Mouse (Mus musculus): ENCODE data around the gene Clec1b.
A peak's percentile ranks its signal among the peaks of the same experiment; 100 is the strongest.

Gene Clec1b

GRCm38 (mm10) chr6:129414177-129414576, 17.1 kb downstream of the Clec1b start:
- no peak for DNase-seq (ENCODE audit: low spot score)

GRCm38 (mm10) chr6:129422311-129422710, 25.2 kb downstream of the Clec1b start:
- DNase-seq (ENCODE audit: low spot score): no peak

DNA sequence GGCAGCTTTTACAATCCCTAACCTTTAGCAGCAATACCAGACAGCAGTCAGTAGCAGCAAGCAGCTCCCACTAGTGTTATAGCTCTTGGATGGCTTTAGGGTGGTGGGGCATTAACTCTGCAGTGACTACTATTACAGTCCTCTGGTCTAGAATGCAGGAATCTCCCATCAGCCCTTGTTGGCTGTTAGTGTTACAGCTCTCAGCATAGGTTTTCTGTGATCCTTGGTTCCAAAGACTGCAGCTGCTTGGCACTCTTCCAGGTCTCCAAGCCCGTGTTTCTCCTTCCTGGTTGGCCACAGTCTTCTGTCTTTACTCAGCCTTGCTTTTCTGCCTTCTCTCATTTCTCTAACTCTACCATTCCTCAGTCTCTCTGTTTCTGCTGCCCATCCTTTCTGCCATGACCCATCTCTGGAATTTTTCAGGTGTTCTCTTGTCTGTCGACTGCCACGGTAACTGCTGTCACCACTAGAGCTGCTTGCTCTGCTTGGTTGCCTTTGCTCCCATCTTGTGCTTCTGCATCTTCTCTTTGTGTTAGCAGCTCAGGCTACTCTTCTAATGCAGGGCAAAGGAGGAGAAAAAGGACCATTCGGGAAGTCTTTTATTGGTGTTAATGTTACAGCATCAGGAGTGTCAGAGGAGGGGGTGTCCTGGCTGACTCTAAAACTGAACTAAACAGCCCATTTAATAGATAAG, 26.1 kb downstream of the Clec1b start:
- DNase-seq (ENCODE audit: low spot score): no peak

GRCm38 (mm10) chr6:129423734-129424072, 26.6 kb downstream of the Clec1b start:
- peak; percentile 44 for DNase-seq (ENCODE audit: low spot score)

GRCm38 (mm10) chr6:129425217-129425616, 28.1 kb downstream of the Clec1b start:
- no peak for DNase-seq (ENCODE audit: low spot score)

DNA sequence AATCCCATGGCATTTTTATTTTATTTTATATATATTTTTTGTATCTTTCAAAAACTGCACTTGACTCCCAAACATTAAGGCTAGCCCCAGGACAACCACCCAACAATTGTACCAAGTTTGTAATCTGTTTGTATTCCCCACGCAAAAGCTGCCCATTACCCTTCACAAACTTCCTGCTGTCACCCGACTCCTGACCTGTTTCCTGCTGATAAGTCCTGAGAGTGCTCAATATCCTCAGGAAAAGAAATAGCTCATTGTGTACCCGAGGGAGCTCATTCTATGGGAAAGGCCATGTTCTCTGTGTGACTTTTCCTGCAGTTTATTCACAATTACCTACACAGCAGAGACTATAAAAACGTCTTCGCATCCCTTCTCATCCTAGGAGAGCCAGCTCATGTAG, 28.7 kb downstream of the Clec1b start:
- no peak for DNase-seq (ENCODE audit: low spot score)

DNA sequence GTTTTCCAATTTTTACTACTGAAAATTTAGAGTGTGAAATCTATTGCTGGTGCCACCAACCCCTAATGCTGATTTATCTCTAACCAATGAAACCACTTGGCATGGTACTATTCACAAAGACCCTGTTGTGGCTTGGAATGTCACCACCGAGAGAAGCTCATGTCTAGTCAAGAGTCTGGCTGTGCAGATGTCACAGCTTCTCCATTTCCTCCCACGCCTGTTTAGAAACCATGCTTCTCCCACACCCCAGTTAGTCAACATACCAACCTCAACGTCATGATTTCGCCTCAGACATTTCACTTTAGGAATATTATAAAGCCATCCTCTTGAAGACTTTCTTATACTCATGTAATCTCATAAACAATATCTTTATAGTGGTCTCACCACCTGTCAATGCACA, 30.2 kb downstream of the Clec1b start:
- DNase-seq (ENCODE audit: low spot score): no peak

- peak; percentile 7 for DNase-seq (ENCODE audit: low spot score)
Measured at GRCm38 (mm10) chr6:129434239-129434638, 37.1 kb downstream of the Clec1b start.

DNA sequence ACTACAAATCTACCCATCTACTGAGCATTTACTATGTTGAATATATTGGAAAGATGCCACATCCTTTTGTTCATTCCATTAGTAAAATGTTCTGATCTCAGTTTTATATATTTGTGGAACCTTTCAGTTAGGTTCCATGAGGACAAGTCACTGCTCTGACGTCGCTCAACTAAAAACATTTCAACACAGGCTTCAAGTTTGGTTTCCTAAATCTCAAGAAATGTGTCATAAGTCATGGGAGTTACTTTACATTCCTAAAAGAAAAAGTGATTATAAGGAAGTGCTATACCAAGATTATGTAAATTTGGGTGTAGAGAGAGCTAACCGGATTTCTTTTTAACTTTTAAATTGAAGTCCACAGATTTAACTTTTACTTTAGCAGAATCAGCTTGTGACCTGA, 38.9 kb downstream of the Clec1b start:
- no peak for DNase-seq (ENCODE audit: low spot score)

DNA sequence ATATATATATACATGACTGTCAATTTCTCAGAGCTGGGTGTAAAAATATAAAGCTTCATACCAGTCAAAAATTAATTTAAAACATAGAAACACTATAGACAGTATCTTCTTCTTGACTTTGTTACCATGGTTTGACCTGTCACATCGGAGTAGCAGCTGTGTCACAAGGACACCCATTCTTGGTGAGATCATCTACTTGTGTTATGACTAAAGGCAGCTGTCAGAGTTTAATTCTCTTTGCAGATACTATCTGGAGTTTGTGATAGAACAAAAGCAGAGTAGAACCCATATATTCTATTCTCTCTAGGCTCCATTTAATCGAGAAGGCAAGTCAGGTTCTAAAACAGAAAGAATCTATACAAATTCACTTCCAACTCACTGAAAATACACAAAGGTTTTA, 40.9 kb downstream of the Clec1b start:
- DNase-seq (ENCODE audit: low spot score): no peak

DNA sequence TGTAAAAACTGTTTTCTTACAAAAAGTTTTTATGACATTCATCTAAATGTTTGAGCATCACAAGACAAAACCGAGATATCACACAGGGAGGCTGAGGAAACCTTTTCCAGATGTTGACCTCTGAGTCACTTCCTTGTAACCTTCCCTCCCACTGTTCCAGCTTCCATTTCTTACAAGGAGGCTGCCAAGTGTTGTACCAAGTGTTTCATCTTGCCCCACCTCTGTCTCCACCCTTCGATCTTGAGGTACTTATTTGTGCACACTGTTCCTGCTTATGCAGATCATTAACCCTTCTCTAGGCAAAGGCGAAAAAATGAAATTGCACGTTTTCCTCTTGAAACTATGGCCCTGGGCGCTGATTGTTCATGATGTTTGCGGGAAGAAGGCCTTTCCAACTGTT, 52.6 kb downstream of the Clec1b start:
- no peak for DNase-seq (ENCODE audit: low spot score)

- DNase-seq (ENCODE audit: low spot score): no peak
Measured at GRCm38 (mm10) chr6:129451411-129452039, 54.4 kb downstream of the Clec1b start, which contains the start of gene Clec1a. Clec1a (minus strand) TSS chr6:129452000.
